Mouse (Mus musculus): ENCODE measurements at regions not wholly inside any gene's neighbourhood (a gene's known extent, or its start where the extent isn't known, plus 50 kb on each side); places are given as distances from the start of the nearest gene placed in this dataset.

- no peak for DNase-seq (ENCODE audit: low read depth)
- TF ChIP-seq POLR2A (IDR thresholded peaks at IDR 0.05; ENCODE audit: borderline replicate concordance, extremely low read depth, insufficient read depth, insufficient read length, poor library complexity, severe bottlenecking) (no peak), CTCF (IDR thresholded peaks at IDR 0.05; ENCODE audit: borderline replicate concordance, extremely low read depth, insufficient read depth, insufficient read length) (no peak)
Observed at GRCm38 (mm10) chr4:58695281-58695680, 92.2 kb downstream of the Olfr267 start.

GRCm38 (mm10) chr4:58693018-58693417 is 94.5 kb downstream of the Olfr267 start:
- no peak for DNase-seq (ENCODE audit: low read depth)
- TF ChIP-seq CTCF (IDR thresholded peaks at IDR 0.05; ENCODE audit: borderline replicate concordance, extremely low read depth, insufficient read depth, insufficient read length) (no peak), POLR2A (IDR thresholded peaks at IDR 0.05; ENCODE audit: borderline replicate concordance, extremely low read depth, insufficient read depth, insufficient read length, poor library complexity, severe bottlenecking) (no peak)

- TF ChIP-seq CTCF (IDR thresholded peaks at IDR 0.05; ENCODE audit: borderline replicate concordance, extremely low read depth, insufficient read depth, insufficient read length) (no peak), POLR2A (IDR thresholded peaks at IDR 0.05; ENCODE audit: borderline replicate concordance, extremely low read depth, insufficient read depth, insufficient read length, poor library complexity, severe bottlenecking) (no peak)
- DNase-seq (ENCODE audit: low read depth) = no peak
Observed at GRCm38 (mm10) chr4:58681926-58682325, 105.6 kb downstream of the Olfr267 start.

GRCm38 (mm10) chr4:58677701-58678385 is 109.7 kb downstream of the Olfr267 start:
- peak; percentile 74 for DNase-seq (ENCODE audit: low read depth)
- no peak for TF ChIP-seq POLR2A (IDR thresholded peaks at IDR 0.05; ENCODE audit: borderline replicate concordance, extremely low read depth, insufficient read depth, insufficient read length, poor library complexity, severe bottlenecking)
- no peak for TF ChIP-seq CTCF (IDR thresholded peaks at IDR 0.05; ENCODE audit: borderline replicate concordance, extremely low read depth, insufficient read depth, insufficient read length)

- peak; percentile 37 for DNase-seq (ENCODE audit: low read depth)
- TF ChIP-seq CTCF (IDR thresholded peaks at IDR 0.05; ENCODE audit: borderline replicate concordance, extremely low read depth, insufficient read depth, insufficient read length) (no peak), POLR2A (IDR thresholded peaks at IDR 0.05; ENCODE audit: borderline replicate concordance, extremely low read depth, insufficient read depth, insufficient read length, poor library complexity, severe bottlenecking) (no peak)
Observed at GRCm38 (mm10) chr4:58671406-58672035, 116.0 kb downstream of the Olfr267 start.

GRCm38 (mm10) chr4:58670906-58671250 is 116.6 kb downstream of the Olfr267 start:
- DNase-seq (ENCODE audit: low read depth) = no peak
- no peak for TF ChIP-seq POLR2A (IDR thresholded peaks at IDR 0.05; ENCODE audit: borderline replicate concordance, extremely low read depth, insufficient read depth, insufficient read length, poor library complexity, severe bottlenecking)

- peak; percentile 97 for DNase-seq (ENCODE audit: low read depth)
Observed at GRCm38 (mm10) chr4:58670107-58670905, 116.6 kb upstream of the Lpar1 start.

GRCm38 (mm10) chr4:58668368-58669153 is 114.9 kb upstream of the Lpar1 start:
- TF ChIP-seq CTCF (IDR thresholded peaks at IDR 0.05; ENCODE audit: borderline replicate concordance, extremely low read depth, insufficient read depth, insufficient read length) = no peak
- DNase-seq (ENCODE audit: low read depth) = peak; percentile 45

More at GRCm38 (mm10) chr4:58670107-58670905, 116.6 kb upstream of the Lpar1 start:
- TF ChIP-seq CTCF (IDR thresholded peaks at IDR 0.05; ENCODE audit: borderline replicate concordance, extremely low read depth, insufficient read depth, insufficient read length) (no peak), POLR2A (IDR thresholded peaks at IDR 0.05; ENCODE audit: borderline replicate concordance, extremely low read depth, insufficient read depth, insufficient read length, poor library complexity, severe bottlenecking) (no peak)

GRCm38 (mm10) chr4:58663628-58664205 is 110.0 kb upstream of the Lpar1 start:
- peak; percentile 43 for DNase-seq (ENCODE audit: low read depth)
- TF ChIP-seq CTCF (IDR thresholded peaks at IDR 0.05; ENCODE audit: borderline replicate concordance, extremely low read depth, insufficient read depth, insufficient read length) (no peak), POLR2A (IDR thresholded peaks at IDR 0.05; ENCODE audit: borderline replicate concordance, extremely low read depth, insufficient read depth, insufficient read length, poor library complexity, severe bottlenecking) (no peak)

- DNase-seq (ENCODE audit: low read depth) = peak; percentile 63
- no peak for TF ChIP-seq POLR2A (IDR thresholded peaks at IDR 0.05; ENCODE audit: borderline replicate concordance, extremely low read depth, insufficient read depth, insufficient read length, poor library complexity, severe bottlenecking)
- no peak for TF ChIP-seq CTCF (IDR thresholded peaks at IDR 0.05; ENCODE audit: borderline replicate concordance, extremely low read depth, insufficient read depth, insufficient read length)
Observed at GRCm38 (mm10) chr4:58661781-58662293, 108.1 kb upstream of the Lpar1 start.

All from brain, embryonic 14.5 days (tissue).